Mouse (Mus musculus) bone marrow, adult 2 months (tissue): ENCODE data around the gene Mup8. TPM values are rescaled to one million over a fixed set of nuclear protein-coding genes. Genes with fewer than 3 reads are reported as not detected.
"Not testable (repeated sequence)": the region's sequence is repeated elsewhere in the genome, so short reads cannot be mapped to it uniquely, and the experiment has no call there.

ENCODE experiments used
- H3K27ac ChIP-seq: fragments of 200-500 bp; 2 replicates; pipeline ENCODE4 v1.5.1; 2012; ENCODE audit warnings: low read depth, mild to moderate bottlenecking, control low read depth, inconsistent platforms, low read length; ENCODE audit not compliant: control insufficient read depth, poor library complexity, insufficient read depth
- H3K4me1 ChIP-seq: fragments of 200-500 bp; 2 replicates; pipeline ENCODE4 v1.6.1; 2011; ENCODE audit warnings: low read length; ENCODE audit not compliant: control insufficient read depth, insufficient read depth
- H3K4me3 ChIP-seq: fragments of 200-500 bp; replicated peaks from 2 replicates; pipeline ENCODE3; 2011; ENCODE audit warnings: mild to moderate bottlenecking, low read depth, low read length, control low read depth; ENCODE audit not compliant: control insufficient read depth
- WGBS: fragments of 180-500 bp; shearing (Covaris S2); methylation state at CpG from one replicate; pipeline ENCODE4 v1.1.7; 2018; 5-methylcytosine and 5-hydroxymethylcytosine counted together
- polyA plus RNA-seq: library from polyadenylated mRNA; stranded (reverse); fragments of >200 nt; gene quantifications from 2 replicates; pipeline ENCODE4 v1.2.4, GENCODE M21; 2011; ENCODE audit warnings: low replicate concordance; ENCODE audit not compliant: missing spikeins, insufficient read depth, insufficient read length

The Mup8 gene
- not detected in 2 replicates for polyA plus RNA-seq

GRCm38 (mm10) chr4:60222499-60222898 lies at the start of gene Mup8:
TSS of gene Mup8 (minus strand) at chr4:60222599.
- not testable (repeated sequence) for H3K4me1 ChIP-seq, H3K27ac ChIP-seq, H3K4me3 ChIP-seq
- 70% methylated on average over 3 of the region's 3 CpGs for WGBS

GRCm38 (mm10) chr4:60265977-60266770 lies 43.8 kb upstream of the Mup8 start:
- 79% methylated on average over 11 of the region's 11 CpGs for WGBS
- not testable (repeated sequence) for H3K4me1 ChIP-seq, H3K27ac ChIP-seq

DNA sequence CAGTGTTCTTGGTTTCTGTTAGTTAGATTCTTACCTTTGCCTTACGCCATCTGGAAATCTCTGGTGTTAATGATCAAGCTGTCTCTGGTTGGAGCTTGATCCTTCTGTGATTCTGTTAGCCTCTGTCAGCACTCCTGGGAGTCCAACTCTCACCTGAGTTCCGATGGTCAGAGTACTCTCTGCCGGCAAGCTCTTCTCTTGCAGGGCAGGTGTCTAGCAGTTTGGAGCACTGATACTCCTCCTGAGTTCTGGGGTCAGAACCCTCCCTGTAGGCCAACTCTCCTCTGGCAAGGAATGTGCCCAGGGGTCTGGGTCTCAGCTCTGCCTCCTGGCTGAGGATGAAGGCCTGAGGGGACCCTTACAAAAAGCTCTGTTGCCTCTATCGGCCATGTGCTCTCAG lies 40.3 kb upstream of the Mup8 start:
- not testable (repeated sequence) for H3K27ac ChIP-seq, H3K4me3 ChIP-seq, H3K4me1 ChIP-seq
- 90% methylated on average over 3 of the region's 4 CpGs for WGBS

More at GRCm38 (mm10) chr4:60265977-60266770, 43.8 kb upstream of the Mup8 start:
- not testable (repeated sequence) for H3K4me3 ChIP-seq

Other genes with a start within 250 kb of the Mup8 start
- gene Mup7, start 152.1 kb downstream of the Mup8 start, polyA plus RNA-seq = 25.8 and 125 TPM in 2 replicates
- gene Mup2, start 68.3 kb downstream of the Mup8 start, polyA plus RNA-seq = 1.9 and 18.1 TPM in 2 replicates
- gene Mup9, start 199.4 kb upstream of the Mup8 start, polyA plus RNA-seq = not detected in 2 replicates